Mouse (Mus musculus) kidney, adult 8-10 months (tissue): ENCODE measurements at regions not wholly inside any gene's neighbourhood (a gene's known extent, or its start where the extent isn't known, plus 50 kb on each side); places are given as distances from the start of the nearest gene placed in this dataset.

Experiments used
- DNase-seq, 2 experiments: peaks; one replicate each; pipeline ENCODE4 v3.0.0; 2022

DNA sequence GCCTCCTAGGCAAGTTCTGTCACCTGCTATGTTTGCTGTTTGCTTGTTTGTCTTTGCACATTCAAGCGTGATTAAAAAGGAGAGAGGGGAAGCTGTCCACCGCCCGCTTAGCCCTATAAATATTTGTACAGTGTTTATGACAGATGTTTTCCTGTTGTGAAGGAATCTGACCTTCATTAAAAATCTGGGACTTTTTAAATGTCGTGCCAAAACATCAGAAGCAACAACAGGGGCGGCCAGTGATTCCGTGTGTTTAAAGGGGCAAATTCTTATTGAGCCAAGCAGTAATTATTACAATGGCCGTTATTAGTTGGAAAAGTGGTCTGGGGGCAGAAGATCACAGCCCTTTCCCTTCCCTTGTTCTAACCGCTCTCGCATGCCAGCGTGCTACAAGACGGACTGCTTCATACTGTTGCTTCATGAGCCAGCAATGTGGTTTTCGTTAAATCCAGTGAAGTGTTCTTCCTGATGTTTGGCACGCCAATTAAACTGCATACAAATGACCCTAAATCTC is 119.3 kb downstream of the Gas1 start:
- no peak for DNase-seq

DNA sequence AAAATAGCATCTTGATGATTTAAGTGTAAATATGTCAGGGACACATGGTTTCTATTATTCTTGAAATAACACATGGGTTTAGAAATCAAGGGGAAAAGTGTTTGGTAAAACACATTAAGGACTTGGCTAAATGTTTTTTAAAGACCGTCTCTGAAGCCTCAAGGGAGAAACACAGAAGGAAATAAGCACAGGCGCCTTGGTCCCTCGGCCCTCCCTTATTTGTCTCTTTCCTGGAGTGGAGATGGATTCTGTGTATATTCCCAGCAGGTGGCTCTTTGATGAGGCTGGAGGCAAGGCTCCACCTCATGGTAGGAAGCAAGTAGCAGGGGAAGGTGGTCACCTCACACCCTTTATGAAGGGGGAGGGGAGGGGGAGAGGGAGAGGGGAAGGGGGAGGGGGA is 122.6 kb downstream of the Gas1 start:
- DNase-seq = no peak

DNA sequence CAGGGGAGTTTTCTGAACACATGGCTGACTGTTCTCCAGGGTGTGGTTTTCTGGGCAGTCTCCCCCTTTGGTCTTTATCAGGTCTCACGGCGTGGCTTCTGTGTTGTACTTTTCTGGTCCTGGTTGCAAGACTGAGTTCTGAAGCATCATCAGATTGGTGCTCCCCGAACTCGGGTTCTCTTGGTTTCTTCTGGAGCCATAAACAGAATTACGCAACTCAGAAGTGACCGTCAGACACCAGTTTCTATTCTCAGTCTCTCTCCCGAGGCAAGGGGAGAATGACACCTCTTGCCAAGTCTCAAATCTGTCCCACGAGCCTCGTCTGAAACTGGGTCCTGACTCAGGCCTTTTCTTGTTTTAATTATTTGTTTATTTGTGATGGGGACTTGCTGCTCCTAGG is 123.1 kb downstream of the Gas1 start:
- DNase-seq = no peak

DNA sequence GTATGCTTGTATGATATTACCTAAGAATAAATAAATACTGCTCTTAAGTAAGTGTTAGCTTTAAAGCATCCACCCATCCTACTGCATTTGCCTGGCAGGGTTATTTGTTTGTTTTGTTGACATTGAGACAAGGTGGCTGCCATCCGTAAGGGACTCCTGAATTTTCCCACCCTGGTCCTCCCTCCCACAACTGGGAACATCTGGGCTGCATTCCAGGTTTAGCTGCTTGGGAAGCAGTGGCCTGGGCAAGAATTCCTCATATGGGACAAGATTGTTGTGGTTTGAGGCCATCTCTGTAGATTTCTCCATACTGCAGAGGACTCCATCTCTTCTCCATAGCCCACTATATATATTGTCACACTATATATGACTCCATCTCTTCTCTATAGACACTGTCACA is 125.3 kb downstream of the Gas1 start:
- no peak for DNase-seq

DNA sequence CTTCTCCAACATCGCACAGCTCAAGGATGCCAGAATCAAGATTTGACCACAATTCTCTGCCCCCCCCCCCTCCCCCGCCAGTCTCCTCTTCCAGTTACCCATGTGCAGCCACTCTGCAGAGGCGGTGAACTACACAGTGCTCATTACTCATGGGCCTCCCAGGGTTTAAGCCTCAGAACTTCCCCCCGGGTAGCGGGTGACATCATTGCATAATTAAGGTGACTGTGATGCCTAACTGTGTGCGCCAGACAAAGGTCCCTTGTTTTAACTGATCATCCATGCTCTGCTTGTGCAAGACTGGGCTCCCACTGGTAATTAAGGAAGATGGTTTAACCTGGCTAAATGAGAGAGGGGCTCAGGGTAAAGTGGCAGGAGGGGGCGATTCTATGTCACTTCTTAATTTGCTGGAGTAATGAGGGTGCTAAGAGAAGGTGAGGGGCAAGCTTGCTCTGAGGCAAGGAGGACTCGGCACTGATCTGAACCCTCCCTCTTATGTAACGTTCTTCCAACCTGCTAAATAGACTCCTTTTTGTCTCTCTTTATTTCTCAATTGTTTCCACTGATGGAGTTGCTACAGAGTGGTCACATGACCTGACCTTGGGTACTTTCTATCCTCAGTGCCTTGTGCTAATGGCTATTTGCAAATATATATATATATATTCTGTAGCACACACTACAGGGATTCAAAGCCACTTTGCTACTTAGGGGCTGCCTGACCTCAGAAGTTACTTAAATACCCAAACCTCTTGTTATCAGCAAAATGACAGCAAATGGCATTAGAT is 126.2 kb downstream of the Gas1 start:
- no peak for DNase-seq

DNA sequence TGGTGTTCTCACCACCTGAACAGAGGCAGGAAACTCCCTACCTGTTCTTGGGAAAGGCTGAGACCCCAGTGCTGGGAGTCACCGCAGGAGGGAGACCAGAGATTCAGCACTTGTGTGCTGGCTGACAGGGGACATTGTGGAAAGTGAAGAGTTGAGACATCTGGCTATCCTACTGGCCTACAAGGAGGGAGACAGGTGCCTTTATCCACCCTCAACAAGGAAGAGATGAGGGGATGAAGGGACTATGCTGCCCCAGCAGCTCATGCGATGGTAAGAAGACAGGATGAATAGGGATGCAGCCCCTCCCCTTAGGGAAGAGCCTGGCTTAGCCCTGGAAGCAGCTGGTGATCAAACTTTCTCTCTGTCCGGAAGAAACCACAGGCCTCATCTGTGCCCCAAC is 127.5 kb downstream of the Gas1 start:
- no peak for DNase-seq

- DNase-seq = no peak
Measured at GRCm38 (mm10) chr13:60047791-60048730, 129.1 kb downstream of the Gas1 start.

DNA sequence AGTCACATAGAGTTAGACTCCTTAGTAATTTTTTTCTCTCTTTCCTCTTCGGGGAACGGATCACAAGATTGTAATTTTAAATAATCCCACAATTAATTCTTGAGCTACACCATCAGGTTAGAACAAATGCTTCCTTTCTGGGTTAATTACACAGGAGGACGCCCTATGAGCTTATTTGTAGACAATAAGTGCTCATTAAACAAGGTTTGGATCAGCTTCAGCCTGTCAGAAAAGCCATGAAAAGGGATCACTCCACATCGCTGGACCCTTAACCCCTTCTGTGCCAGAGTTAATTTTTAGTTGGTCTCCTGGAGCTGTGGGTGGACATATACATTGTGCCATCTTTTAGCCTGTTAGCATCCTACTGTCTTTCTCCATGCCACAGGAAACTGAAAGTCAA is 131.4 kb downstream of the Gas1 start:
- DNase-seq = no peak

DNA sequence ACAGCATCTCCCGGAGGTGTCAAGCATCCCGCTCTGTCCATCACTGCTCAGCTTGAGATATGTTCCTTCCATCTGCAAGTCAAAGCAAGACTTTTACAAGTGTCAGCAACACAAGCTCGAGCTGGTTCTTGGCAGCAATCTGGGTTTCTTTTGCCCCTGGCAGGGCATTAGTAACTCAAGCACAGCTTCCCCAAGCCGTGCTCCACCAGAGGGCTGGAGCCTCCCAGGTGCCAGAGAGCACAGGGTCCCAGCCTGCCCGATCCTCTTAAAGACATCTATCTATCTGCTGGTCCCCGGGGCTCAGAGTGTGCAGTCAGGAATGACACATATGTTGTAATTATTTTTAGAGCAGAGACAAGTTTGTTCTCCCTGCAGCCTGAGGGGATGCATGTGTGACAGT is 132.3 kb downstream of the Gas1 start:
- DNase-seq = no peak

DNA sequence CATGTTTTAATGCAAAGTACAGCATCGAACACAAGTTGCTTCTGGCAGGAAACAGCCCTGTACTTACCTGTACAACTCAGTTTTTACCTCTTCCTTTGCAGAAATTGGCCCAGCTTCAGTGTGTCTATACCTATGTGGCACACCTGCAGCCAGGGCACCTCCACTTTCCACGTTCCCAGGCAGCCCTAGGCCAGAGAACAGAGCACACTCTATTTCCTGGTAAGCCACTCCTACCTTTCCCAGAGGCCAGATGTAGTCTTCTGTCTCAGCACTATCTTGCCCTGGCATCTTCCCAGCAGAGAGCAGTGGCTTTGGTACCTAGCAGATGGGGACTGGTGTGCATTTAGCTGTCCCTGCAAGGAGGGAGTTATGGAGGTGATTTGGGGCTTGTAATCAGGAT is 134.7 kb downstream of the Gas1 start:
- no peak for DNase-seq

GRCm38 (mm10) chr13:60035536-60036130 is 141.5 kb downstream of the Gas1 start:
- DNase-seq = no peak

DNA sequence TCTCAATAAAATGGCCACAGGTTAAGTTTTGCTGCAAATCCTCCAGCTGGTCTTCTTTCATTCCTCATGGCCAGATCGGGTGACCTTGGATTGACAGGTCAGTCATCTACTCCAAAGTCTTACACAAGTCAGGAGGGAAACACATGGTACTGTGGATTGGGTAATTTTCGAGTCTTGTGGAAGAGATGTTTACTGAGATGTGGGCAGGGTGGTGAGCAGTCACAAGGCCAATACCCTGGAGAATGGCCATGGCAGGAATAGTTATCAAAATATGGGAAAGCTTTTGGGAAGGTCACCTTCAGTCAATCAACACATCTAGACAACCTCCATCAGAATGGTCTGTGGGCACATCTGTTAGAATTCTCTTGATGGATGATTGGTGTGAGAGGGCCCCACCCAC is 144.0 kb downstream of the Gas1 start:
- no peak for DNase-seq

DNA sequence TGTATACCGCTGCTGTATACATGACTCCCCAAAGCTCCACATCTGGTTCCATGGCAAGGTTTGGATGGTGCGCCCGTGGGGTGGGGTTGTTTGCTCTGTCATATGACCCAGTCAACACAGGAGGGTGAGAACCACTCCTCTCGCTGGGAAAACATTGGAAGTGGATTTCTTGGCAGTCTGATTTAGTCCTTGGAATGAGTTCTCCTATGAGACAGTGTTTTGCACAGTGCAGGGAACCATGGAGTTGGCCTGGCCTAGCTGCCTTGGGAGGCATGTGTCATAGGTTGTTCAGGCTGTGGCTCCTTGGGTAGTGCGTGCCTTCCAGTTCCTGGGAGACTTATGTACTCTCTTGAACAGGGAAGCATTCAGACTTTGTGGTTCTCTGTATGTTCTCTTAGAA is 144.6 kb downstream of the Gas1 start:
- no peak for DNase-seq

GRCm38 (mm10) chr13:60029591-60029990 is 147.6 kb downstream of the Gas1 start:
- DNase-seq = no peak

DNA sequence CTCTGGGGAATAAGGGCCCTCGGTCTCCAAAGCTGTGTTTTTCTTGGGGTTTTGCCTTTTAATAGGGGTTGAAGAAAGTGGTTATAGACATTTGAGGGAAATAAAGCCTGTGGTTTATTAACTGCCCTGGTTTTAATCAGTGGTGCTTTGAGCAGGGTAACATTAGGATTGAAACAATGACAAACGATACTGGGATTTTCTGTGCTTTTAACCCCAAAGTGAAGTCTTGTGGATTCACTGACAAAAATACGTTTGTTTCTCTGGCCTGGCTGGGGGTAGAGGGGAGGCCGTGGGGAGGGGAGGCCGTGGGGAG is 157.0 kb downstream of the Gas1 start:
- no peak for DNase-seq

DNA sequence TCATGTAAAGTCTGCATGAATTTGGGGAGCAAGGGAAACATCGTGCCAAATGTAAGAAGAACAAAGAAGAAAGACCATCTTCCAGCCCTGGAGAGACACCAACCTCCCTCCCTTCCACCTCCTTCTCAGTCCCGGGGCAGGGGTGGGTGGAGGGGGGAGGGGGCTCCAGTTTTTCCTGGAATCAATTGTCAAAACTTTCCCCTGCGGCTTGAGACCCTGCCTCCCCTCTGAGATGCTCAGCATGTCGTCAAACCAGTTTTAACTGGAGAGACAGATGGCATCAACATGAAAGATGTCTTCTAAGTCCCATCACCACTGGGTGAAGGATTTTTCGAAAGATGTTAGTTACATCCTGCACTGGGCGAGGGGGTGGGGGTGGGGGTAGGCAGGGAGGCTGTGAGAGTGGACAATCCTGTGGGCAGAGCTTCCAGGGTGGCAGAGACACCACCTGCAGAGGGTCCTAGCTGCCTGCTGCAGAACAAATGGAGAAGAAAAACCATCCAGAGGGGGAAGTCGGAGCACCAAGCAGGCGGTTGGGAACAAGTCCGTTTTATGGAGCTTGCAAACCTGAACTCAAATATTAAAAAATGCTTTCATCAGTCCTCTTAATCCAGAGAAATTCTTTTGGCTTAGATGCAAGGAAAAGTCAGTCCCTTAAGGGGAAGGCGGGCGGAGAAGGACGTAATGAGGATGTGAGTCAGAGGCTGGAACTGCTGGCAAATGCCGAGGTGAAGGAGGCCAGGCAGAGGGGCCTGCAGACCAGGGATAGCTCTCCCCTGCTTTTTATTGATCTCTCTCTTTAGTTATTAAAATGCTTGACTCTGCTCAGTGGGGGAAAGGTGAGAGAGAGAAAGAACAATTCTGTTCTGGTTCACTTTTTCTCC is 157.6 kb downstream of the Gas1 start:
- DNase-seq = peak in 1 of 2 experiments; percentile 23

DNA sequence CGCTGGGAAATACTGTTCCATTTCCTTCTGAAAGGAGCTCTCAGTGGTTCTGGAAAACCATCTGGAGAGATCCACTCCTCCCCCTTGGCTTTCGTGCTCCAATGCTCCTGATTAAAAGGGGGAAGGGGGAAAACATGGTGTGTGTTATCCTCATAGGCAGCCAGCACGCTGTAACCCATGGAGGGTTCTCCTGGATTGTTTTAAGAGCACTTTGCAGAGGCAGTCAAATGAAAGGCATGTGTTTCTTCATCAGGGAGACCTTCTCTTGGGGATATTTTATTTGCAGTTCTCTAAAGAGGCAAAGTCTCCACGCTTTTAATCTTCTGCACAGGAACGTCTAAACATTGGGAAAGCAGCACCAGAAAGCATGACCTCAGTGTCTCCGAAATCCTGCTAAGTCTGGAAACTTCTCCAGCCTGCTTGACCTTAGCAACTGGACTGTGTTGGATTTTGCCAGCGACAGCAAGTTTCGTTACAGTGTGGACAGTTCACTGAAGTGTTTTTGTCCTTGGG is 161.3 kb downstream of the Gas1 start:
- DNase-seq = peak; percentile 62 to 72

DNA sequence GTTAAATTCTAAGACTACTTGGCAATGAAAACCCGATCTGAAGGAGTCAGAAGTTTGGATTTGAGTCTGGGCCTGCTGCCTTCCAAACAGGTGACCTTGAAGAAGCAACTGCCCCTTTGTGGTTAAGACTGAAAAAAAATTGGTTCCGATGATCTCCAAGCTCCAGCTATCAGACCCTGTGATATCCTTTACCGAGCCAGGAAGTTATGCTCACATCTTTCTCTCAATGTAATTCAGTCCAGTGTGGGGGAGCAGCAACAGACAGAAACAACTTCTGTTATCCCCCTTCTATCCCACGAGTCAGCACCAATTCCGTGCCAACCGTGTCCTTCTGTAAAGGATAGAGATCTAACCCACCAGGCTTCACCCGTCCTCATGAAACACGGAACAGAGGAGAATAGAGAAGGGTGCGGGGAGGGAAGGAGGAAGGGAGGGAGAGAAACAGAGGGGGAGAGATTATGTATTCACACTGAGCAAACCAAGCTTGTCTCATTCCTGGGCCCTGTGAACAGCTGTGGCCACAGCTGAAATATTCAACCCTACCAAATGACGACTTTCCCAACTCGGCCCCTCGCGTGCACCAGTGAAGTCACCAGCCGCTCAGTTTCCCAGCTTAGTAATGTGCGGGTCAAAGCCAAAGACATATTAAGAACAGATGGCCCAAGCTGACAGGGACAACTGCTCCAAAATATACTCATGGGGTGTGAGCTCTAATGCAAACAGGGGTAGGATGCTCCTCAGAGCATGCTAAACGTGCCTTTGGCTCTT is 164.9 kb downstream of the Gas1 start:
- no peak for DNase-seq

DNA sequence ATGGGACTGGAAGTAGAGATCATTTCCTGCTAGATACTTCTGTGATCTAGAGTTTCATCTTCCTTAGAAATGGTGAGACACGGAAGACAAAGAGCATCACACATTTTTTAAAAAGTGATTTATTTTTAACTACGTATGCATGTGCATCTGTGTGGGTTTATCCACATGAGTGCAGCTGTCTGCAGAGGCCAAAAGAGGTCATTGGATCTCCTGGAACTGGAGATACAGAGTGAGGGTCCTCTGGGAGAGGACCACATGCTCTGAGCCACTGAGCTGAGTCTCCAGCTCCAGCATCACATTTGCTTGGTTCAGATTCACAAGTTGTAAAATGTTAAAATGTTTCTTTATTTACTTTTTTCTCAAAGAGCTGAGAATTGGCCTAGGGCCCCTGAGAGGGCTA is 166.1 kb downstream of the Gas1 start:
- DNase-seq = no peak

DNA sequence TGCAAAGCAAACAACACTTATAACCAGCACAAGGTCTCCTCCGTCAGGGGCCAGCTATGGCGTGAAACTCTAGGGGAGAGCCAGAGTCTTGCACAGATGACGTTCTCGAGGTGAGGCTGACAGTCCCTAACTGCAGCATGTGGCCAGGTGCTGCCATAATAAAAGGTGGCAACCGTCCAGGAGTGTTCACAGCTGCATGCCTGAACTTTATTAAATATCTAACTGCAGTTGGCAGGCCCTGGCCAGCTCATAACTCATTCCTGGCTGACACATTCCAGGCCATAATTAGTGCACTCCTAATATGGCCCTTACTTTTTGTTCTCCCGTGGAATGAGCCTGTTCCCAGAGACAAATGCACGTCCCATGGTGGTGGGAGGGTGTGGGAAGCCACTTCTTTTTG is 169.6 kb downstream of the Gas1 start:
- peak; percentile 81 to 85 for DNase-seq

GRCm38 (mm10) chr13:60007031-60007430 is 170.1 kb downstream of the Gas1 start:
- no peak for DNase-seq

DNA sequence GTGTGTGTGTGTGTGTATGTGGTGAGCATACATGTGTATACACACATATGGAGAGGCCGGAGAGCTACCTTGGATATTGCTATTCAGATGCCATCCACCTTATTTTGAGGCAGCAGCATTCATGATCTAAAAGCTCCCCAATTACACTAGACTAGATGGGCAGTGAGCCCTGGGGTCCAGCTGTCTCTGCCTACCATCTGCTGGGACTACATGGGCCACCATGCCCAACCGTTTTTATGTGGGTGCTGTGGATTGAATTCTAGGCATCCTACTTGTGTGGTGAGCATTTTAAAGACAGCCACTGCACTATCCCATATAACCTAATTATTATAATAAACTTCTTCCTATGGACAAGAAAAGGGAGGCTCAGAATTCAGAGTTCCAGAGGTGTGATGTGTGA is 172.6 kb downstream of the Gas1 start:
- no peak for DNase-seq
